Mouse (Mus musculus) liver, embryonic 14.5 days (tissue): ENCODE results near the gene Coro1a. TPM values are rescaled to one million over a fixed set of nuclear protein-coding genes. Genes with fewer than 3 reads are reported as not detected.

Experiments
- ATAC-seq: fragments of 200-750 bp; cut with Nextera tagmentation; 2 replicates; pipeline ENCODE4 v1.8.0; 2017; ENCODE audit warnings: moderate number of reproducible peaks, mild to moderate bottlenecking, moderate library complexity; ENCODE audit not compliant: insufficient read depth
- DNase-seq, 3 experiments: peaks; one replicate each; pipeline ENCODE4 v3.0.0-alpha.2; 2012 to 2013; ENCODE audit warnings: low read depth in 3 of 3, low spot score in 3 of 3
- H3K27ac ChIP-seq: fragments of 300-500 bp; sonication (generic); 2 replicates; pipeline ENCODE4 v1.5.1; 2014; ENCODE audit warnings: moderate library complexity, mild to moderate bottlenecking, control low read depth, inconsistent platforms
- H3K27me3 ChIP-seq: fragments of 300-500 bp; sonication (generic); 2 replicates; pipeline ENCODE4 v1.6.1; 2014; ENCODE audit warnings: mild to moderate bottlenecking, low read length, moderate library complexity; ENCODE audit not compliant: control insufficient read depth, insufficient read depth
- H3K36me3 ChIP-seq: fragments of 300-500 bp; sonication (generic); replicated peaks from 2 replicates; pipeline ENCODE4 v1.6.1; 2014; ENCODE audit warnings: low read depth; ENCODE audit not compliant: control insufficient read depth, insufficient read depth
- H3K4me1 ChIP-seq, 2 experiments: fragments of 200-500 bp in 1 of 2; fragments of 300-500 bp in 1 of 2; sonication (generic) in 1 of 2; replicated peaks; 2 replicates each; pipeline ENCODE4 v1.6.1; 2012 to 2014; ENCODE audit warnings: antibody characterized with exemption in 1 of 2, inconsistent platforms in 1 of 2, low read length in 1 of 2; ENCODE audit not compliant: control insufficient read depth in 2 of 2, insufficient read depth in 2 of 2
- H3K4me2 ChIP-seq: fragments of 300-500 bp; sonication (generic); 2 replicates; pipeline ENCODE4 v1.6.1; 2014; ENCODE audit warnings: low read depth, mild to moderate bottlenecking, control low read depth, moderate library complexity
- H3K4me3 ChIP-seq, 2 experiments: fragments of 200-500 bp in 1 of 2; fragments of 300-500 bp in 1 of 2; sonication (generic) in 1 of 2; 2 replicates each; pipeline ENCODE4 v1.5.1; 2012 to 2014; ENCODE audit warnings: low read depth in 2 of 2, low read length in 2 of 2, mild to moderate bottlenecking in 2 of 2, control low read depth in 1 of 2, inconsistent platforms in 1 of 2, moderate library complexity in 1 of 2; ENCODE audit not compliant: insufficient read depth in 1 of 2
- H3K9ac ChIP-seq: fragments of 300-500 bp; sonication (generic); replicated peaks from 2 replicates; pipeline ENCODE4 v1.6.1; 2014; ENCODE audit warnings: mild to moderate bottlenecking, control low read depth, moderate library complexity
- H3K9me3 ChIP-seq: fragments of 300-500 bp; sonication (generic); 2 replicates; pipeline ENCODE4 v1.6.1; 2016; ENCODE audit warnings: low read length, mixed read lengths; ENCODE audit not compliant: control insufficient read depth
- CTCF ChIP-seq: IDR thresholded peaks from 2 replicates; pipeline ENCODE4 v1.5.1; 2016; ENCODE audit warnings: antibody characterized with exemption, low read depth, control low read depth
- EP300 ChIP-seq: IDR thresholded peaks from 2 replicates; pipeline ENCODE4 v1.6.1; 2016; ENCODE audit warnings: antibody characterized with exemption, low read depth
- WGBS: fragments of 180-500 bp; shearing (Covaris S2); extraction: QIAGEN DNeasy Blood & Tissue Kit; methylation state at CpG from one replicate; pipeline ENCODE4 v1.1.7; 2014; ENCODE audit not compliant: insufficient replicate concordance; 5-methylcytosine and 5-hydroxymethylcytosine counted together
- polyA plus RNA-seq, 2 experiments: library from polyadenylated mRNA; depleted of rRNA in 1 of 2; stranded (reverse) in 1 of 2; unstranded in 1 of 2; fragments of >200 nt; fragmentation: Nextera tagmentation in 1 of 2; extraction: Ambion mirVana in 1 of 2; gene quantifications; 2 replicates each; pipeline versions ENCODE4 v1.2.1 to v1.2.3; 2012 to 2014

The Coro1a gene
- polyA plus RNA-seq, 2 experiments: 52.5 to 81.5 TPM

GRCm38 (mm10) chr7:126695210-126695611, 12.4 kb downstream of the Coro1a start, which contains the start of gene Bola2:
Gene Bola2, plus strand, starts transcription at chr7:126695401.
- H3K4me2 ChIP-seq: peak within 1 kb of the TSS; percentile 91
- peak; percentile 63 to 73 (median 65) for DNase-seq
- peak within 1 kb of the TSS; percentile 70 to 75 for H3K4me3 ChIP-seq
- WGBS: under 1% methylated on average over 31 of the region's 31 CpGs
- H3K27me3 ChIP-seq: no peaks in the 10 kb centered on the region
- H3K4me1 ChIP-seq: peaks cover 4 to 5% of the 10 kb centered on the region in 2 experiments; a peak in 3 of 4 replicates
- no peaks in the 10 kb centered on the region for H3K9me3 ChIP-seq
- H3K9ac ChIP-seq: peak within 1 kb of the TSS; percentile 89
- H3K27ac ChIP-seq: peak within 1 kb of the TSS; percentile 79
- peak; percentile 80 for ATAC-seq
- no peak for TF ChIP-seq EP300
- TF ChIP-seq CTCF: no peak
- no peaks in the 10 kb centered on the region for H3K36me3 ChIP-seq

- ATAC-seq: no peak
- Histone ChIP-seq H3K9me3 (no peaks in the 10 kb centered on the region), H3K4me3 (peak overlapping the region in 1 of 2 experiments; percentile 75; a peak in 2 of 4 replicates), H3K36me3 (no peaks in the 10 kb centered on the region), H3K9ac (no peak overlapping the region), H3K4me1 (peaks cover 4 to 5% of the 10 kb centered on the region in 2 experiments; a peak in 3 of 4 replicates), H3K27me3 (no peaks in the 10 kb centered on the region), H3K4me2 (peak overlapping the region; percentile 91), H3K27ac (no peak overlapping the region)
- no peak for DNase-seq
- TF ChIP-seq EP300: no peak
- TF ChIP-seq CTCF: no peak
- WGBS: 56% methylated on average over 10 of the region's 10 CpGs
Measured at GRCm38 (mm10) chr7:126694441-126695051, 13.0 kb downstream of the Coro1a start.

DNA sequence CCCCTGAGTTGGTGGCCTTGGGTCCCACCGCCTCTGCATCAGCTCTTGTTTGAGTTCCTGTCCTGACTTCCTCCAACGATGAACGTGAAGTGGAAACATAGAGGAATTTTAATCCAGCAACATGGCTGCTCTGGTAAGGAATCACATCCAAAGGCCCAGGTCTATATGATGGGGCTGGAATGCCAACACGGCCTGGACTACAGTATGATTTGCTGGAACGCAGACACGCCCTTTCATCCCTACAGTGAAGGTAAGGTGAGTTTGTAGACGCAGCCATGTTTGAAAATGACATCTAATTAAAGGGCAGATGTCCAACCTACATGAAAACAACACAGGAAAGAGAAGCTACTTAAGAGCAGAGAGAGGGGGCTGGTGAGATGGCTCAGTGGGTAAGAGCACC, 13.8 kb downstream of the Coro1a start:
- Histone ChIP-seq H3K9ac (no peak overlapping the region), H3K9me3 (no peaks in the 10 kb centered on the region), H3K27ac (no peak overlapping the region), H3K4me2 (no peak overlapping the region), H3K4me1 (peaks cover 4 to 5% of the 10 kb centered on the region in 2 experiments; a peak in 3 of 4 replicates), H3K36me3 (no peaks in the 10 kb centered on the region), H3K27me3 (no peaks in the 10 kb centered on the region), H3K4me3 (no peak overlapping the region)
- WGBS: 74% methylated on average over 7 of the region's 7 CpGs
- no peak for TF ChIP-seq EP300
- TF ChIP-seq CTCF: no peak
- no peak for ATAC-seq
- no peak for DNase-seq

DNA sequence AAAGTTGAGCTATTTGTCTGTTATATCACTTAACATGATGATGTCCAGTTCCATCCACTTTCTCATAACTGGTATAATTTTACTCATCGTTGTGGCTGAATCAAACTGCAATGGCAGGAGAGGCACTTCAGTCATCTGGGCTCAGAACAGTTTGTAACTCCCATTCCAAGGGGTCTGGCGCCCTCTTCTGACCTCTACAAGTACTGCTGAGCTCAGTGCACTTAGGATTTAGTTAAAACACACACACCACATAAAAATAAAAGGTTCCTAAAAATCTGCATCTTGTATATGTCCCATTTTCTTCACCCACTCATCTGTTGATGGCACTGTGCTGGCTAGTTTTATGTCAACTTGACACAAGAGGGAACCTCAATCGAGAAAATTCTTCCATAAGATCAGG, 14.3 kb downstream of the Coro1a start:
- DNase-seq (peak; percentile 65 to 77 (median 65)), ATAC-seq (no peak)
- H3K27ac ChIP-seq: no peak overlapping the region
- no peaks in the 10 kb centered on the region for H3K9me3 ChIP-seq
- 19% methylated on average over 3 of the region's 3 CpGs for WGBS
- TF ChIP-seq CTCF (peak; percentile 85), EP300 (no peak)
- no peak overlapping the region for H3K9ac ChIP-seq
- H3K4me1 ChIP-seq: peaks cover 4 to 5% of the 10 kb centered on the region in 2 experiments; a peak in 3 of 4 replicates
- H3K4me2 ChIP-seq: no peak overlapping the region
- no peaks in the 10 kb centered on the region for H3K27me3 ChIP-seq
- H3K4me3 ChIP-seq: no peak overlapping the region
- H3K36me3 ChIP-seq: no peaks in the 10 kb centered on the region

DNA sequence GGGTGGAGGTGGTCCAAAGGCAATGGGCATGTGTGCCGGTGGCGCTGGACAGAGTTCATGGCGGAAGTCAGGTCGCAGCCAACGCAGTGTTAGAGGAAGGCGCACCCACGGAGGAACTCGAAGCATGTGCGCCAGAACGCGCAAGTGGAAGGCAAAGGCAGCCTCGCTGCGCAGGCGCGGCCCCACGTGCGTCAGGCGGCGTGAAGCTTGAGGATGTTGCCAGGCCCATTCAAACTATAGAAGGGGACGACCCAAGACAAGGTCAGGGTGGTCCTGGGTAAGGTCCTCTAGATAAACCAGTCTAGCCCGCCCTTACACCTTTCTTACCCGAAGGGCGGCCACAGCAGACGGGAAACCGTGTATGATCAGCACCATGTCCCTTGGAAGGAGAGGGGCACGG, 15.2 kb downstream of the Coro1a start:
- 88% methylated on average over 26 of the region's 26 CpGs for WGBS
- H3K27ac ChIP-seq: no peak overlapping the region
- H3K36me3 ChIP-seq: no peaks in the 10 kb centered on the region
- peaks cover 4 to 5% of the 10 kb centered on the region in 2 experiments; a peak in 3 of 4 replicates for H3K4me1 ChIP-seq
- no peak for TF ChIP-seq CTCF
- H3K4me2 ChIP-seq: no peak overlapping the region
- DNase-seq (no peak), ATAC-seq (no peak)
- no peaks in the 10 kb centered on the region for H3K27me3 ChIP-seq
- no peak overlapping the region for H3K4me3 ChIP-seq
- no peaks in the 10 kb centered on the region for H3K9me3 ChIP-seq
- H3K9ac ChIP-seq: no peak overlapping the region
